Mouse (Mus musculus) MEL (cell line): ENCODE measurements around the gene Atp6v1a. TPM values are rescaled to one million over a fixed set of nuclear protein-coding genes. Genes with fewer than 3 reads are reported as not detected.

ENCODE experiments used
- DNase-seq: peaks from one replicate; pipeline ENCODE4 v3.0.0; 2011; ENCODE audit warnings: low read depth, low spot score
- H3K27ac ChIP-seq: 2 replicates; pipeline ENCODE4 v1.5.1; 2012; ENCODE audit warnings: low read depth, mild to moderate bottlenecking, control low read depth, low read length, moderate library complexity; ENCODE audit not compliant: control insufficient read depth
- H3K27me3 ChIP-seq, 2 experiments: fragments of 150-350 bp in 1 of 2; sonication (generic) in 1 of 2; 2 replicates each; pipeline ENCODE4 v1.6.1; 2012; ENCODE audit warnings: low read length in 2 of 2, mild to moderate bottlenecking in 2 of 2, improper control_type of control experiment in 1 of 2, moderate library complexity in 1 of 2; ENCODE audit not compliant: insufficient read depth in 2 of 2, control insufficient read depth in 1 of 2
- H3K36me3 ChIP-seq, 2 experiments: 2 replicates each; pipeline ENCODE4 v1.6.1; 2012 to 2014; ENCODE audit warnings: low read length in 2 of 2, improper control_type of control experiment in 1 of 2, inconsistent platforms in 1 of 2, mild to moderate bottlenecking in 1 of 2; ENCODE audit not compliant: insufficient read depth in 2 of 2, control insufficient read depth in 1 of 2
- H3K4me1 ChIP-seq, 2 experiments: fragments of 150-350 bp in 1 of 2; sonication (generic) in 1 of 2; 2 replicates each; pipeline ENCODE4 v1.6.1; 2012; ENCODE audit warnings: low read length in 2 of 2, improper control_type of control experiment in 1 of 2, mild to moderate bottlenecking in 1 of 2; ENCODE audit not compliant: insufficient read depth in 2 of 2, control insufficient read depth in 1 of 2
- H3K4me3 ChIP-seq, 2 experiments: fragments of 150-350 bp in 1 of 2; sonication (generic) in 1 of 2; 2 replicates each; pipeline ENCODE4 v1.5.1; 2012; ENCODE audit warnings: low read depth in 2 of 2, low read length in 2 of 2, mild to moderate bottlenecking in 2 of 2, moderate library complexity in 2 of 2, control low read depth in 1 of 2, improper control_type of control experiment in 1 of 2; ENCODE audit not compliant: control insufficient read depth in 1 of 2, insufficient read depth in 1 of 2
- H3K79me2 ChIP-seq: 2 replicates; pipeline ENCODE4 v1.6.1; 2012; ENCODE audit warnings: mild to moderate bottlenecking, low read length, moderate library complexity; ENCODE audit not compliant: control insufficient read depth, poor library complexity, insufficient read depth
- H3K9ac ChIP-seq: 2 replicates; pipeline ENCODE4 v1.6.1; 2012; ENCODE audit warnings: low read depth, mild to moderate bottlenecking, control low read depth, low read length, moderate library complexity; ENCODE audit not compliant: control insufficient read depth, poor library complexity, severe bottlenecking
- H3K9me3 ChIP-seq: fragments of 150-350 bp; sonication (generic); replicated peaks from 2 replicates; pipeline ENCODE4 v1.6.1; 2012; ENCODE audit warnings: mild to moderate bottlenecking, low read length, improper control_type of control experiment, moderate library complexity; ENCODE audit not compliant: insufficient read depth
- CTCF ChIP-seq, 3 experiments: IDR thresholded peaks in 2 of 3; conservative IDR thresholded peaks in 1 of 3; 2 replicates each; pipeline ENCODE4 v1.5.1; 2011 to 2012; ENCODE audit warnings: low read length in 3 of 3, low read depth in 2 of 3, mild to moderate bottlenecking in 2 of 3, improper control_type of control experiment in 1 of 3, inconsistent platforms in 1 of 3, mixed read lengths in 1 of 3, moderate library complexity in 1 of 3; ENCODE audit not compliant: control insufficient read depth in 1 of 3, insufficient read depth in 1 of 3, poor library complexity in 1 of 3, severe bottlenecking in 1 of 3
- EP300 ChIP-seq, 2 experiments: IDR thresholded peaks; 2 replicates each; pipeline ENCODE4 v1.6.1; 2011; ENCODE audit warnings: improper control_type of control experiment in 2 of 2, low read length in 2 of 2, low read depth in 1 of 2, mild to moderate bottlenecking in 1 of 2
- GABPA ChIP-seq: IDR thresholded peaks from 2 replicates; pipeline ENCODE4 v1.6.1; 2012; ENCODE audit warnings: low read depth, mild to moderate bottlenecking, inconsistent platforms, low read length, improper control_type of control experiment, moderate library complexity
- GATA1 ChIP-seq: IDR thresholded peaks from 2 replicates; pipeline ENCODE4 v1.6.1; 2011; ENCODE audit warnings: low read depth, low read length, improper control_type of control experiment
- MAFK ChIP-seq: IDR thresholded peaks from 2 replicates; pipeline ENCODE4 v1.6.1; 2011; ENCODE audit warnings: low read depth, mild to moderate bottlenecking, low read length, improper control_type of control experiment, borderline replicate concordance
- MAX ChIP-seq: IDR thresholded peaks from 2 replicates; pipeline ENCODE4 v1.6.1; 2011; ENCODE audit warnings: low read length, improper control_type of control experiment
- MAZ ChIP-seq: IDR thresholded peaks from 2 replicates; pipeline ENCODE4 v1.6.1; 2012; ENCODE audit warnings: low read depth, mild to moderate bottlenecking, inconsistent platforms, low read length, improper control_type of control experiment
- NELFE ChIP-seq: IDR thresholded peaks from 2 replicates; pipeline ENCODE4 v1.6.1; 2011; ENCODE audit warnings: low read depth, low read length, improper control_type of control experiment
- RAD21 ChIP-seq: IDR thresholded peaks from 2 replicates; pipeline ENCODE4 v1.6.1; 2011; ENCODE audit warnings: mild to moderate bottlenecking, low read depth, low read length, improper control_type of control experiment
- RCOR1 ChIP-seq: IDR thresholded peaks from 2 replicates; pipeline ENCODE4 v1.6.1; 2012; ENCODE audit warnings: low read depth, mild to moderate bottlenecking, inconsistent platforms, low read length, improper control_type of control experiment
- SIN3A ChIP-seq: IDR thresholded peaks from 2 replicates; pipeline ENCODE4 v1.6.1; 2012; ENCODE audit warnings: low read length, improper control_type of control experiment, inconsistent platforms
- SMC3 ChIP-seq: IDR thresholded peaks from 2 replicates; pipeline ENCODE4 v1.6.1; 2011; ENCODE audit warnings: low read depth, low read length, improper control_type of control experiment
- TBP ChIP-seq: IDR thresholded peaks from 2 replicates; pipeline ENCODE4 v1.8.0; 2011; ENCODE audit warnings: low read depth, low read length, improper control_type of control experiment
- ZC3H11A ChIP-seq: IDR thresholded peaks from 2 replicates; pipeline ENCODE4 v1.6.1; 2012; ENCODE audit warnings: low read depth, mild to moderate bottlenecking, inconsistent platforms, low read length, improper control_type of control experiment
- polyA plus RNA-seq, 2 experiments: library from polyadenylated mRNA; stranded (reverse) in 1 of 2; unstranded in 1 of 2; fragments of >175 nt in 1 of 2; fragments of >200 nt in 1 of 2; gene quantifications; 2 replicates each; pipeline versions ENCODE4 v1.2.1 to v1.2.4; 2012; ENCODE audit warnings: low replicate concordance in 2 of 2, low read depth in 1 of 2; ENCODE audit not compliant: insufficient read length in 2 of 2, insufficient read depth in 1 of 2, missing spikeins in 1 of 2
- total RNA-seq: library from RNA; depleted of rRNA; stranded (reverse); fragments of 300-350 nt; gene quantifications from 2 replicates; pipeline ENCODE4 v1.2.3, GENCODE M21; 2012

The Atp6v1a gene
- total and polyA plus RNA-seq, 3 experiments: 34.9 to 38.5 TPM; not detected in 1

- no peaks in the 10 kb centered on the region for H3K9me3 ChIP-seq
Observed at GRCm38 (mm10) chr16:44099377-44099776, 40.1 kb downstream of the Atp6v1a start.

GRCm38 (mm10) chr16:44087650-44088049 is 51.9 kb downstream of the Atp6v1a start:
- no peak for TF ChIP-seq MAFK
- TF ChIP-seq EP300 (IDR thresholded peaks at IDR 0.05; ENCODE audit: low read depth in 1 of 2, low read length in 2 of 2): peak in 1 of 2 experiments; percentile 37; a peak in 2 of 4 replicates
- TF ChIP-seq GATA1: 0 out of 2 replicates have a peak, but pooled peaks have one; percentile 20
- peaks cover 3 to 8% of the 10 kb centered on the region in 2 experiments; a peak in 3 of 4 replicates for H3K36me3 ChIP-seq

More at GRCm38 (mm10) chr16:44099377-44099776, 40.1 kb downstream of the Atp6v1a start:
- Histone ChIP-seq H3K4me3 (no peak overlapping the region), H3K4me1 (no peaks in the 10 kb centered on the region), H3K9ac (no peak overlapping the region), H3K27ac (no peak overlapping the region), H3K27me3 (no peaks in the 10 kb centered on the region), H3K36me3 (peaks cover 0 to 22% of the 10 kb centered on the region in 2 experiments; a peak in 2 of 4 replicates), H3K79me2 (no peaks in the 10 kb centered on the region)
- TF ChIP-seq GABPA: no peak
- TF ChIP-seq NELFE: no peak
- no peak for DNase-seq

GRCm38 (mm10) chr16:44063025-44063894 is 76.2 kb downstream of the Atp6v1a start, which contains the start of gene Gramd1c:
TSS of gene Gramd1c (minus strand) at chr16:44063345.
- DNase-seq: peak; percentile 86
- H3K36me3 ChIP-seq: peaks cover 0 to 8% of the 10 kb centered on the region in 2 experiments; a peak in 2 of 4 replicates
- no peaks in the 10 kb centered on the region for H3K79me2 ChIP-seq
- H3K4me3 ChIP-seq: peak within 1 kb of the TSS; percentile 40 to 83
- peak within 1 kb of the TSS; percentile 71 for H3K9ac ChIP-seq
- H3K27ac ChIP-seq: peak within 1 kb of the TSS; percentile 18; the same call in 1 of the 2 replicates
- no peaks in the 10 kb centered on the region for H3K9me3 ChIP-seq
- TF ChIP-seq MAFK: peak; percentile 64
- peak; percentile 97 for TF ChIP-seq TBP
- TF ChIP-seq SMC3: peak; percentile 77
- no peak for TF ChIP-seq RCOR1
- no peak for TF ChIP-seq EP300 (IDR thresholded peaks at IDR 0.05; ENCODE audit: low read depth in 1 of 2, low read length in 2 of 2)
- peak; percentile 27; the same call in 1 of the 2 replicates for TF ChIP-seq MAX
- peak; percentile 65 to 74 (median 70) for TF ChIP-seq CTCF (IDR thresholded peaks at IDR 0.05 in 2 of 3, conservative IDR thresholded peaks at IDR 0.05 in 1 of 3; ENCODE audit: control insufficient read depth in 1 of 3, insufficient read depth in 1 of 3, low read depth in 2 of 3, low read length in 3 of 3, poor library complexity in 1 of 3, severe bottlenecking in 1 of 3)
- no peak for TF ChIP-seq SIN3A
- peak; percentile 59 for TF ChIP-seq ZC3H11A
- TF ChIP-seq MAZ: peak; percentile 37; the same call in 1 of the 2 replicates
- no peak for TF ChIP-seq GABPA
- peak; percentile 70 for TF ChIP-seq RAD21
- peaks cover 0 to 3% of the 10 kb centered on the region in 2 experiments; a peak in 1 of 4 replicates for H3K27me3 ChIP-seq
- 0 out of 4 replicates have a peak, but pooled peaks cover 0 to 2% of the 10 kb centered on the region in 2 experiments for H3K4me1 ChIP-seq

More at GRCm38 (mm10) chr16:44087650-44088049, 51.9 kb downstream of the Atp6v1a start:
- H3K9me3 ChIP-seq: no peaks in the 10 kb centered on the region
- DNase-seq: peak; percentile 66
- no peaks in the 10 kb centered on the region for H3K27me3 ChIP-seq
- H3K4me1 ChIP-seq: no peaks in the 10 kb centered on the region; a peak in 1 of 4 replicates
- no peak overlapping the region for H3K4me3 ChIP-seq
- no peak overlapping the region for H3K27ac ChIP-seq
- H3K79me2 ChIP-seq: no peaks in the 10 kb centered on the region
- H3K9ac ChIP-seq: no peak overlapping the region
